Comparison of ENCODE assay signal across 10 mouse cellular contexts in genomic region chr7:101650565-101650964, GRCm38 (mm10). TPM values are rescaled to one million over a fixed set of nuclear protein-coding genes. Genes with fewer than 3 reads are reported as not detected.
DNase-seq lines count a peak whose midpoint lies in the region; ATAC-seq lines count a peak whose summit lies in the region.
"Had no signal": no experiment of that assay in that cellular context is flagged by ENCODE, and none has a peak within 500 bp of the region (broad histone marks: within the 10 kb centered on the region; RNA-seq: fewer than 3 reads in every experiment).

No protein-coding gene starts in this region.

- H3K9me3 ChIP-seq in forebrain, embryonic 11.5 days (ENCODE audit: control insufficient read depth, low read length) = no peaks in the 10 kb centered on the region
- no peaks in the 10 kb centered on the region for H3K9me3 ChIP-seq in forebrain, embryonic 10.5 days
- H3K9me3 ChIP-seq in liver, embryonic 12.5 days (replicated peaks) = no peaks in the 10 kb centered on the region
- H3K9me3 ChIP-seq in forebrain, embryonic 15.5 days = no peaks in the 10 kb centered on the region
- H3K9me3 ChIP-seq: embryonic facial prominence, embryonic 12.5 days; heart, embryonic 15.5 days had no signal

- ATAC-seq in forebrain, embryonic 11.5 days (replicated peaks; ENCODE audit: low FRiP score) = no peak
- ATAC-seq in liver, embryonic 12.5 days = no peak
- no peak for ATAC-seq in forebrain, embryonic 15.5 days (replicated peaks)

- H3K27ac ChIP-seq in forebrain, embryonic 11.5 days (ENCODE audit: low read depth, low read length) = no peak overlapping the region
- no peak overlapping the region for H3K27ac ChIP-seq in forebrain, embryonic 10.5 days
- no peak overlapping the region for H3K27ac ChIP-seq in liver, embryonic 12.5 days
- H3K27ac ChIP-seq in forebrain, embryonic 15.5 days (replicated peaks) = no peak overlapping the region
- H3K27ac ChIP-seq: embryonic facial prominence, embryonic 12.5 days; heart, embryonic 15.5 days had no signal

- no peak overlapping the region for H3K9ac ChIP-seq in forebrain, embryonic 11.5 days (ENCODE audit: low read length)
- H3K9ac ChIP-seq in liver, embryonic 12.5 days = no peak overlapping the region
- H3K9ac ChIP-seq in forebrain, embryonic 15.5 days (replicated peaks) = no peak overlapping the region
- H3K9ac ChIP-seq: embryonic facial prominence, embryonic 12.5 days; heart, embryonic 15.5 days had no signal

- 33% methylated on average over 3 of the region's 3 CpGs for WGBS in forebrain, embryonic 11.5 days
- 39% methylated on average over 3 of the region's 3 CpGs for WGBS in forebrain, embryonic 10.5 days
- WGBS in liver, embryonic 12.5 days (ENCODE audit: insufficient replicate concordance) = 25% methylated on average over 3 of the region's 3 CpGs
- 33% methylated on average over 3 of the region's 3 CpGs for WGBS in forebrain, embryonic 15.5 days

- peak; percentile 59 for DNase-seq in forebrain, embryonic 11.5 days (ENCODE audit: low spot score)
- no peak for DNase-seq in forebrain, embryonic 10.5 days (ENCODE audit: extremely low spot score, low spot score)
- peak; percentile 19 for DNase-seq in liver
- DNase-seq in CD8-positive naive resting alpha-beta T cell, adult 2 months (ENCODE audit: low read depth in 2 of 2, low spot score in 2 of 2) = peak; percentile 27 to 51
- peak; percentile 75 for DNase-seq in induced T-regulatory cell, adult 2 months (ENCODE audit: low read depth)
- no peak for DNase-seq in Muller cell, postnatal 12 days (ENCODE audit: inconsistent ontology term)

- no peaks in the 10 kb centered on the region for H3K36me3 ChIP-seq in forebrain, embryonic 11.5 days (ENCODE audit: control insufficient read depth, insufficient read depth, low read length)
- H3K36me3 ChIP-seq in forebrain, embryonic 10.5 days (replicated peaks) = no peaks in the 10 kb centered on the region
- H3K36me3 ChIP-seq in liver, embryonic 12.5 days = no peaks in the 10 kb centered on the region
- H3K36me3 ChIP-seq in forebrain, embryonic 15.5 days = no peaks in the 10 kb centered on the region
- H3K36me3 ChIP-seq: embryonic facial prominence, embryonic 12.5 days; heart, embryonic 15.5 days had no signal

- H3K4me1 ChIP-seq in forebrain, embryonic 11.5 days (replicated peaks; ENCODE audit: control insufficient read depth, insufficient read depth, low read length) = no peaks in the 10 kb centered on the region
- H3K4me1 ChIP-seq in forebrain, embryonic 10.5 days = no peaks in the 10 kb centered on the region
- H3K4me1 ChIP-seq in liver, embryonic 12.5 days = no peaks in the 10 kb centered on the region
- no peaks in the 10 kb centered on the region for H3K4me1 ChIP-seq in forebrain, embryonic 15.5 days
- H3K4me1 ChIP-seq: embryonic facial prominence, embryonic 12.5 days; heart, embryonic 15.5 days had no signal

- no peak overlapping the region for H3K4me2 ChIP-seq in forebrain, embryonic 11.5 days (ENCODE audit: low read depth, low read length, severe bottlenecking)
- no peak overlapping the region for H3K4me2 ChIP-seq in liver, embryonic 12.5 days
- H3K4me2 ChIP-seq in forebrain, embryonic 15.5 days (replicated peaks) = no peak overlapping the region
- H3K4me2 ChIP-seq: embryonic facial prominence, embryonic 12.5 days; heart, embryonic 15.5 days had no signal

- H3K4me3 ChIP-seq in forebrain, embryonic 11.5 days (ENCODE audit: low read depth, low read length) = no peak overlapping the region
- H3K4me3 ChIP-seq in forebrain, embryonic 10.5 days = no peak overlapping the region
- no peak overlapping the region for H3K4me3 ChIP-seq in liver, embryonic 12.5 days
- no peak overlapping the region for H3K4me3 ChIP-seq in forebrain, embryonic 15.5 days
- H3K4me3 ChIP-seq: embryonic facial prominence, embryonic 12.5 days; heart, embryonic 15.5 days had no signal

- H3K27me3 ChIP-seq in forebrain, embryonic 11.5 days (ENCODE audit: control insufficient read depth, insufficient read depth, low read length) = no peaks in the 10 kb centered on the region
- H3K27me3 ChIP-seq in forebrain, embryonic 10.5 days (ENCODE audit: poor library complexity, severe bottlenecking) = no peaks in the 10 kb centered on the region
- H3K27me3 ChIP-seq in liver, embryonic 12.5 days (replicated peaks) = no peaks in the 10 kb centered on the region
- no peaks in the 10 kb centered on the region for H3K27me3 ChIP-seq in forebrain, embryonic 15.5 days
- H3K27me3 ChIP-seq: embryonic facial prominence, embryonic 12.5 days; heart, embryonic 15.5 days had no signal

RNA-seq across cellular contexts. Expression of gene Clpb, which starts 12.9 kb away (rescaled TPM):
- polyA plus RNA-seq in forebrain, embryonic 11.5 days (2014; fragmentation: Nextera tagmentation; extraction: Ambion mirVana) = 43.5 and 47.5 TPM in 2 replicates
- polyA plus RNA-seq in forebrain, embryonic 10.5 days (2016; fragmentation: Nextera tagmentation; extraction: Ambion mirVana) = 52.3 and 59.9 TPM in 2 replicates
- 31.9 and 34.6 TPM in 2 replicates for polyA plus RNA-seq in liver, embryonic 12.5 days (2016; fragmentation: Nextera tagmentation; extraction: Ambion mirVana)
- polyA plus RNA-seq in forebrain, embryonic 15.5 days (2015; fragmentation: Nextera tagmentation; extraction: Ambion mirVana) = 41.8 and 48.0 TPM in 2 replicates

Comparison
In these comparisons a context has a peak if more than half of its experiments do, and no peak if none do; other contexts are left out.
1. DNase-seq: peak in forebrain, embryonic 11.5 days (single experiment), liver (single experiment), CD8-positive naive resting alpha-beta T cell, adult 2 months (2 of 2) and induced T-regulatory cell, adult 2 months (single experiment); none in forebrain, embryonic 10.5 days (single experiment) and Muller cell, postnatal 12 days (single experiment).